Mouse (Mus musculus) CH12.LX (cell line): Measurements from ENCODE around the gene Wars2. TPM values are rescaled to one million over a fixed set of nuclear protein-coding genes. Genes with fewer than 3 reads are reported as not detected.

Source experiments
- DNase-seq: peaks from one replicate; pipeline ENCODE4 v3.0.0-alpha.2; 2013; ENCODE audit errors: extremely low read depth
- H3K27ac ChIP-seq: 2 replicates; pipeline ENCODE4 v1.5.1; 2012; ENCODE audit warnings: low read depth, mild to moderate bottlenecking, control low read depth, moderate library complexity; ENCODE audit not compliant: insufficient read depth
- H3K27me3 ChIP-seq: replicated peaks from 2 replicates; pipeline ENCODE3; 2012; ENCODE audit warnings: inconsistent platforms
- H3K36me3 ChIP-seq, 2 experiments: replicated peaks in 1 of 2; 2 replicates each; pipeline versions ENCODE3 to v1.6.1; 2012; ENCODE audit warnings: inconsistent platforms in 1 of 2, low read length in 1 of 2, mild to moderate bottlenecking in 1 of 2, mixed read lengths in 1 of 2, moderate library complexity in 1 of 2; ENCODE audit not compliant: control insufficient read depth in 1 of 2, insufficient read depth in 1 of 2
- H3K4me1 ChIP-seq, 2 experiments: 2 replicates each; pipeline ENCODE4 v1.6.1; 2012; ENCODE audit warnings: inconsistent platforms in 1 of 2, moderate library complexity in 1 of 2; ENCODE audit not compliant: insufficient read depth in 2 of 2, control insufficient read depth in 1 of 2
- H3K4me2 ChIP-seq: 2 replicates; pipeline ENCODE4 v1.6.1; 2012; ENCODE audit warnings: low read depth, mild to moderate bottlenecking, control low read depth; ENCODE audit not compliant: poor library complexity, insufficient read depth, severe bottlenecking
- H3K4me3 ChIP-seq, 3 experiments: fragments of 150-350 bp in 1 of 3; sonication (generic) in 1 of 3; replicated peaks in 1 of 3; 2 replicates each; pipeline versions ENCODE3 to v1.5.1; 2011 to 2012; ENCODE audit warnings: low read depth in 2 of 3, low read length in 2 of 3, mild to moderate bottlenecking in 2 of 3, moderate library complexity in 2 of 3, control low read depth in 1 of 3, improper control_type of control experiment in 1 of 3, inconsistent platforms in 1 of 3, mixed read lengths in 1 of 3; ENCODE audit not compliant: poor library complexity in 1 of 3
- H3K79me2 ChIP-seq: replicated peaks from 2 replicates; pipeline ENCODE4 v1.6.1; 2012; ENCODE audit warnings: mild to moderate bottlenecking, moderate library complexity; ENCODE audit not compliant: control insufficient read depth, poor library complexity, insufficient read depth, severe bottlenecking; ENCODE audit errors: extremely low read depth
- H3K9ac ChIP-seq: 2 replicates; pipeline ENCODE4 v1.6.1; 2012; ENCODE audit warnings: low read depth, mild to moderate bottlenecking, control low read depth, moderate library complexity; ENCODE audit not compliant: insufficient read depth
- H3K9me3 ChIP-seq: replicated peaks from 2 replicates; pipeline ENCODE3; 2012; ENCODE audit warnings: low read length, inconsistent platforms, mixed read lengths
- BHLHE40 ChIP-seq: IDR thresholded peaks from 2 replicates; pipeline ENCODE4 v1.6.1; 2011; ENCODE audit warnings: mild to moderate bottlenecking, low read depth, low read length, improper control_type of control experiment
- CHD2 ChIP-seq: IDR thresholded peaks from 2 replicates; pipeline ENCODE4 v1.6.1; 2011; ENCODE audit warnings: low read length, improper control_type of control experiment
- CTCF ChIP-seq, 2 experiments: IDR thresholded peaks in 1 of 2; conservative IDR thresholded peaks in 1 of 2; 2 replicates each; pipeline ENCODE4 v1.5.1; 2011 to 2012; ENCODE audit warnings: low read depth in 2 of 2, low read length in 2 of 2, improper control_type of control experiment in 1 of 2, inconsistent platforms in 1 of 2, mild to moderate bottlenecking in 1 of 2, moderate library complexity in 1 of 2
- ELF1 ChIP-seq: IDR thresholded peaks from 2 replicates; pipeline ENCODE4 v1.6.1; 2014; ENCODE audit warnings: low read depth, mild to moderate bottlenecking, inconsistent platforms, low read length, improper control_type of control experiment
- GABPA ChIP-seq: IDR thresholded peaks from 2 replicates; pipeline ENCODE4 v1.6.1; 2012; ENCODE audit warnings: low read depth, low read length, improper control_type of control experiment, inconsistent platforms; ENCODE audit not compliant: insufficient replicate concordance
- IRF4 ChIP-seq: IDR thresholded peaks from 2 replicates; pipeline ENCODE4 v1.6.1; 2014; ENCODE audit warnings: low read depth, mild to moderate bottlenecking, inconsistent platforms, low read length, improper control_type of control experiment
- JUN ChIP-seq: IDR thresholded peaks from 2 replicates; pipeline ENCODE4 v1.6.1; 2011; ENCODE audit warnings: low read depth, mild to moderate bottlenecking, low read length, improper control_type of control experiment, moderate library complexity; ENCODE audit not compliant: insufficient read depth
- JUND ChIP-seq: conservative IDR thresholded peaks from 2 replicates; pipeline ENCODE4 v1.6.1; 2011; ENCODE audit warnings: low read depth, low read length, improper control_type of control experiment
- MAX ChIP-seq: IDR thresholded peaks from 2 replicates; pipeline ENCODE4 v1.6.1; 2011; ENCODE audit warnings: low read length, improper control_type of control experiment
- MEF2A ChIP-seq: IDR thresholded peaks from 2 replicates; pipeline ENCODE4 v1.6.1; 2014; ENCODE audit warnings: low read depth, mild to moderate bottlenecking, inconsistent platforms, low read length, improper control_type of control experiment, borderline replicate concordance
- NELFE ChIP-seq: IDR thresholded peaks from 2 replicates; pipeline ENCODE4 v1.6.1; 2011; ENCODE audit warnings: low read depth, low read length, improper control_type of control experiment
- POLR2A ChIP-seq: IDR thresholded peaks from 2 replicates; pipeline ENCODE4 v1.6.1; 2011; ENCODE audit warnings: low read depth, mild to moderate bottlenecking, improper control_type of control experiment, low read length
- POLR2AphosphoS2 ChIP-seq: IDR thresholded peaks from 2 replicates; pipeline ENCODE4 v1.6.1; 2011; ENCODE audit warnings: low read depth, low read length, improper control_type of control experiment
- RAD21 ChIP-seq: IDR thresholded peaks from 2 replicates; pipeline ENCODE4 v1.6.1; 2011; ENCODE audit warnings: low read depth, mild to moderate bottlenecking, low read length, improper control_type of control experiment, moderate library complexity
- RCOR1 ChIP-seq: conservative IDR thresholded peaks from 2 replicates; pipeline ENCODE4 v1.6.1; 2012; ENCODE audit warnings: low read depth, mild to moderate bottlenecking, inconsistent platforms, low read length, improper control_type of control experiment
- SMC3 ChIP-seq: IDR thresholded peaks from 2 replicates; pipeline ENCODE4 v1.6.1; 2011; ENCODE audit warnings: low read depth, low read length, improper control_type of control experiment
- dilution Hi-C: fragments of 300-500 bp; cut with MboI; formaldehyde crosslinking; loops from 2 replicates; pipeline ENCODE4 v1.14.3; 2020; ENCODE audit warnings: low sequenced_read_pairs; ENCODE audit not compliant: extremely low pct_unique_long_range_greater_than_20kb, extremely low pct_ligation_motif_present
- in situ Hi-C: fragments of 300-500 bp; cut with MboI; formaldehyde crosslinking; loops from 3 replicates; pipeline ENCODE4 v1.14.3; 2019; ENCODE audit warnings: low sequenced_read_pairs, low pct_ligation_motif_present, low pct_unique_long_range_greater_than_20kb, mixed read lengths
- polyA plus RNA-seq: library from polyadenylated mRNA; unstranded; fragments of >175 nt; gene quantifications from 2 replicates; pipeline ENCODE4 v1.2.1, GENCODE M21; 2012; ENCODE audit warnings: low read depth; ENCODE audit not compliant: insufficient read length
- total RNA-seq, 2 experiments: library from RNA; depleted of rRNA; stranded (reverse); fragments of 300-350 nt in 1 of 2; fragments of >200 nt in 1 of 2; gene quantifications; 2 replicates each; pipeline ENCODE4 v1.2.3; 2012 to 2014

Gene Wars2
- total and polyA plus RNA-seq, 3 experiments, result 7.1 to 10.2 (median 8.6) TPM

DNA sequence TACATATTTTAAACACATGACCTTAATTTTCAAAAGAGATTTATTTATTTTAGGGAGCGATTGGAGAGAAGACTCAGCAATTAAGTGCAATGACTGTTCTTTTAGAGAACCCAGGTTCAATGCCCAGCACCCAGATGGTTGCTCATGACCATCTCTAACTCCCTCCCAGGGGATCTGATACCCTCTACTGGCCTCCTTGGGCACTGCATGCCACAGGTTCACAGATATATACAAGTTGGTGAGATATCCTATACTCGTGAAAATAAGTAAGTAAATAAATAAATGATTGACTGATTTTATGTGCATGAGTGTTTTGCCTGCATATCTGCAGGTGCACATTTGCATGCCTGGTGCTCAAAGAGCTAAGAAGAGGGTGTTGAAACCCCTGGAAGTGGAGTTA, 147.4 kb downstream of the Wars2 start:
- Histone ChIP-seq H3K27me3 (no peaks in the 10 kb centered on the region), H3K9me3 (no peaks in the 10 kb centered on the region), H3K36me3 (no peaks in the 10 kb centered on the region), H3K4me3 (no peak overlapping the region), H3K4me1 (peaks cover 0 to 8% of the 10 kb centered on the region in 2 experiments; a peak in 2 of 4 replicates), H3K79me2 (no peaks in the 10 kb centered on the region), H3K27ac (no peak overlapping the region), H3K4me2 (no peak overlapping the region), H3K9ac (no peak overlapping the region)
- TF ChIP-seq POLR2A, result no peak
- no peak for TF ChIP-seq BHLHE40
- TF ChIP-seq CTCF (conservative IDR thresholded peaks at IDR 0.05 in 1 of 2, IDR thresholded peaks at IDR 0.05 in 1 of 2; ENCODE audit: low read depth in 2 of 2, low read length in 2 of 2), result peak; percentile 57 to 63
- peak; percentile 53 for TF ChIP-seq RAD21
- no peak for TF ChIP-seq MAX
- no peak for TF ChIP-seq GABPA
- TF ChIP-seq RCOR1, result no peak
- no peak for TF ChIP-seq POLR2AphosphoS2
- TF ChIP-seq ELF1, result no peak
- TF ChIP-seq MEF2A, result no peak
- peak; percentile 54 for TF ChIP-seq SMC3
- TF ChIP-seq JUN, result no peak
- no peak for TF ChIP-seq IRF4
- no peak for TF ChIP-seq JUND
- no peak for TF ChIP-seq CHD2
- TF ChIP-seq NELFE, result no peak
- dilution Hi-C loops (no loop called here), in situ Hi-C loops (no loop called here)
- peak; percentile 21 for DNase-seq

Other genes with a start within 250 kb of the Wars2 start
- gene Hao2, start 247.8 kb upstream of the Wars2 start, total RNA-seq (2012; rRNA removed), result not detected in 2 replicates
- not detected in 2 replicates for gene Hao2, start 247.8 kb upstream of the Wars2 start, total RNA-seq (2014; rRNA removed)
- not detected in 2 replicates for gene Hao2, start 247.8 kb upstream of the Wars2 start, polyA plus RNA-seq
- gene Tbx15, start 99.3 kb downstream of the Wars2 start, total RNA-seq (2012; rRNA removed), result 1.8 and 2.1 TPM in 2 replicates
- gene Tbx15, start 99.3 kb downstream of the Wars2 start, total RNA-seq (2014; rRNA removed), result 1.4 and 1.7 TPM in 2 replicates
- 1.7 and 1.8 TPM in 2 replicates for gene Tbx15, start 99.3 kb downstream of the Wars2 start, polyA plus RNA-seq